Comparison of ENCODE assay signal across 8 mouse cellular contexts in the genomic region with DNA sequence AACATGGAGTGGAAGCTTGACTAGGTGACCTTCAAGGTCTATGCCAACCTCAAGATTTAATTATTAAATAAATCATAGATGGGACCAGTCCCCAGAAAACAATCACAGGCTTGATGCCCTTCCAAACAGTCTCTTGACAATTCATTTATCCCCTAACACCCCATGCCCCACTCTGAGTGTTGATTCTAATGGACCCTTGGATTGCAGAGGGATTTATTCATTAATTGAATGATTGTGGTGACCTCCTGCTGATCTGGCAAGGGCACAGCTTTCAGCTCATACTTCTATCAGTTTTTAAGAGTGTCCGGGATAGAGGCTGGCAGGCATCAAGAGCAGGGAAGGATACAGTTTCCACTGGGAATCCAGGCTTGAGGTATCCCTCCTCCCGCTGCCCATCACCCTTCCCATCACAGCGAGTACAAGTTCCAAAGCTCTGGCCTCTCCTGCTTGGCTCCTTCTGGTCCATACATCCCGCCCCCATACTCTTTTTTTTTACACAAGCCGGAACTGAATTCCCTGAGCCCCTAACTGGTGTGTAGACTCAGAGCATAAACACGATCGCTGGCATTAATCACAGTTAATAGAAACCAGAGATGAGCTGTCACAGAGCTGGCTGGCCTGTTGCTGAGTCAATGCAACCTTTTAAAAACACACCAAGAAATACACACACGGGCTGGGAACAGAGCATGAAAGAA.
DNase-seq lines count a peak whose midpoint lies in the region; ATAC-seq and TF ChIP-seq lines count a peak whose summit lies in the region.

No protein-coding gene starts in this region.

- peak; percentile 26 for DNase-seq in forebrain, embryonic 10.5 days (ENCODE audit: extremely low spot score, low spot score)
- peak; percentile 92 for DNase-seq in kidney, postnatal 0 days (ENCODE audit: low spot score)
- no peak for DNase-seq in kidney, postnatal 25 days
- no peak for DNase-seq in adrenal gland, adult (ENCODE audit: inconsistent age in 2 of 2, low spot score in 1 of 2)
- no peak for DNase-seq in right cerebral cortex, postnatal 25 days

- H3K9me3 ChIP-seq in forebrain, embryonic 10.5 days = no peaks in the 10 kb centered on the region
- H3K9me3 ChIP-seq in forebrain, embryonic 12.5 days = no peaks in the 10 kb centered on the region
- H3K9me3 ChIP-seq in kidney, postnatal 0 days (replicated peaks; ENCODE audit: low read length) = no peaks in the 10 kb centered on the region
- no peaks in the 10 kb centered on the region for H3K9me3 ChIP-seq in stomach, embryonic 14.5 days (ENCODE audit: control insufficient read depth, low read depth, low read length)

- no peak for ATAC-seq in forebrain, embryonic 12.5 days (ENCODE audit: low FRiP score)
- ATAC-seq in kidney, postnatal 0 days (replicated peaks; ENCODE audit: low FRiP score, low read depth) = no peak; the same call in 1 of the 2 replicates
- peak; percentile 83; the same call in 1 of the 2 replicates for ATAC-seq in stomach, embryonic 14.5 days (ENCODE audit: insufficient number of reproducible peaks, insufficient read depth, low FRiP score, low read depth)

- no peak overlapping the region for H3K9ac ChIP-seq in forebrain, embryonic 12.5 days
- H3K9ac ChIP-seq in kidney, postnatal 0 days (ENCODE audit: low read depth, low read length) = no peak overlapping the region
- H3K9ac ChIP-seq in stomach, embryonic 14.5 days (replicated peaks; ENCODE audit: low read depth, low read length) = no peak overlapping the region

- no peaks in the 10 kb centered on the region for H3K27me3 ChIP-seq in forebrain, embryonic 10.5 days (ENCODE audit: poor library complexity, severe bottlenecking)
- no peaks in the 10 kb centered on the region for H3K27me3 ChIP-seq in forebrain, embryonic 12.5 days
- no peaks in the 10 kb centered on the region for H3K27me3 ChIP-seq in kidney, postnatal 0 days (ENCODE audit: insufficient read depth, low read length)
- H3K27me3 ChIP-seq in stomach, embryonic 14.5 days (ENCODE audit: control insufficient read depth, insufficient read depth, low read length) = no peaks in the 10 kb centered on the region

- 0 out of 2 replicates have a peak, but pooled peaks have one; percentile 22 for TF ChIP-seq POLR2A in embryonic fibroblast, embryonic 13.5 days (IDR thresholded peaks at IDR 0.05; ENCODE audit: low read depth, low read length)

- no peak overlapping the region for H3K27ac ChIP-seq in forebrain, embryonic 10.5 days
- H3K27ac ChIP-seq in forebrain, embryonic 12.5 days = no peak overlapping the region
- no peak overlapping the region for H3K27ac ChIP-seq in kidney, postnatal 0 days
- H3K27ac ChIP-seq in embryonic fibroblast, embryonic 13.5 days (ENCODE audit: insufficient read depth, low read length) = peak overlapping the region; percentile 78
- peak overlapping the region; percentile 48; the same call in 1 of the 2 replicates for H3K27ac ChIP-seq in stomach, embryonic 14.5 days (ENCODE audit: low read length)

- no peaks in the 10 kb centered on the region for H3K36me3 ChIP-seq in forebrain, embryonic 10.5 days (replicated peaks)
- H3K36me3 ChIP-seq in forebrain, embryonic 12.5 days (replicated peaks) = no peaks in the 10 kb centered on the region
- H3K36me3 ChIP-seq in kidney, postnatal 0 days (ENCODE audit: insufficient read depth, low read length) = no peaks in the 10 kb centered on the region
- no peaks in the 10 kb centered on the region for H3K36me3 ChIP-seq in stomach, embryonic 14.5 days (ENCODE audit: control insufficient read depth, insufficient read depth, low read length)

- no peak overlapping the region for H3K4me2 ChIP-seq in forebrain, embryonic 12.5 days
- no peak overlapping the region for H3K4me2 ChIP-seq in kidney, postnatal 0 days (ENCODE audit: low read length)
- no peak overlapping the region for H3K4me2 ChIP-seq in stomach, embryonic 14.5 days (replicated peaks; ENCODE audit: low read depth, low read length)

- 45% methylated on average over 8 of the region's 8 CpGs for WGBS in forebrain, embryonic 10.5 days
- WGBS in forebrain, embryonic 12.5 days = 42% methylated on average over 8 of the region's 8 CpGs
- WGBS in kidney, postnatal 0 days = 14% methylated on average over 8 of the region's 8 CpGs
- WGBS in stomach, embryonic 14.5 days = 20% methylated on average over 8 of the region's 8 CpGs

- H3K4me1 ChIP-seq in forebrain, embryonic 10.5 days = peaks cover 15% of the 10 kb centered on the region
- peaks cover 6% of the 10 kb centered on the region; the same call in 1 of the 2 replicates for H3K4me1 ChIP-seq in forebrain, embryonic 12.5 days
- no peaks in the 10 kb centered on the region for H3K4me1 ChIP-seq in kidney, postnatal 0 days (replicated peaks; ENCODE audit: insufficient read depth, low read length)
- H3K4me1 ChIP-seq in embryonic fibroblast, embryonic 13.5 days (ENCODE audit: control insufficient read depth, insufficient read depth, low read length) = peaks cover 7% of the 10 kb centered on the region
- H3K4me1 ChIP-seq in stomach, embryonic 14.5 days (ENCODE audit: control insufficient read depth, insufficient read depth, low read length) = no peaks in the 10 kb centered on the region

- no peak for TF ChIP-seq CTCF in kidney, postnatal 0 days (IDR thresholded peaks at IDR 0.05; ENCODE audit: low read depth)
- TF ChIP-seq CTCF in embryonic fibroblast, embryonic 13.5 days (IDR thresholded peaks at IDR 0.05; ENCODE audit: borderline replicate concordance, insufficient read depth, low read length) = no peak

- H3K4me3 ChIP-seq in forebrain, embryonic 10.5 days = no peak overlapping the region
- no peak overlapping the region for H3K4me3 ChIP-seq in forebrain, embryonic 12.5 days (replicated peaks)
- no peak overlapping the region for H3K4me3 ChIP-seq in kidney, postnatal 0 days (replicated peaks; ENCODE audit: low read depth, low read length)
- no peak overlapping the region for H3K4me3 ChIP-seq in embryonic fibroblast, embryonic 13.5 days (ENCODE audit: insufficient read depth, low read length)
- H3K4me3 ChIP-seq in stomach, embryonic 14.5 days (ENCODE audit: low read depth, low read length) = no peak overlapping the region

Comparison
In these comparisons a context has a peak if more than half of its experiments do, and no peak if none do; other contexts are left out.
1. DNase-seq: peak in forebrain, embryonic 10.5 days (single experiment) and kidney, postnatal 0 days (single experiment); none in kidney, postnatal 25 days (0 of 2), adrenal gland, adult (0 of 2) and right cerebral cortex, postnatal 25 days (single experiment).
2. H3K27ac ChIP-seq: peak in embryonic fibroblast, embryonic 13.5 days (single experiment) and stomach, embryonic 14.5 days (single experiment); none in forebrain, embryonic 10.5 days (single experiment), forebrain, embryonic 12.5 days (single experiment) and kidney, postnatal 0 days (single experiment).